Mouse (Mus musculus): ENCODE data around the gene Cntln. TPM values are rescaled to one million over a fixed set of nuclear protein-coding genes. Genes with fewer than 3 reads are reported as not detected.

Cntln gene
- 1.2 and 2.6 TPM in 2 replicates for polyA plus RNA-seq (2012; ENCODE audit: low replicate concordance)

GRCm38 (mm10) chr4:84884111-84884538 is at the start of gene Cntln:
Gene Cntln (plus strand): TSS chr4:84884309.

Other genes with a start within 250 kb of the Cntln start
- 0.07 TPM in 1 of 2 replicates, not detected in the other for gene Bnc2, start 209.0 kb upstream of the Cntln start, polyA plus RNA-seq (2012; ENCODE audit: low replicate concordance)